In the genomic region with DNA sequence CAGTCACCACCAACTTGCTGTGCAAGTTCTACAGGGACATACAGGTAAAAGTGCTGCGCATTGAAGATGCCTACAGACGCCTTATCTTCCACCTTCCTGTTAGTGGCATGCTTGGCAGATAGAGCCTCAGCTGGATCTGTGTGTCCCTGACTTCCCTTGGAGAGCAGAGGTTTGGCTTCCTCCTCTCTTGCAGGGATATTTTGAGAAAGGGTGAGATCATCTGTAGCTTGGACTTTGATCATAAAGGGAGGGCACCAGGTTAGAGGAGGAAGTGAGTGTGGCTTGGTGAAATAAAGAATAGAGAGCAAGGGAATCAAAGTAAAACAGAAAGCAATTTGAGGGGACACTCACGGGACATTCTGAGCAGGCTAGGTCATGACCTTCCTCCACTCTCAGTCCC, we compare ENCODE assay signal across 12 mouse cellular contexts. TPM values are rescaled to one million over a fixed set of nuclear protein-coding genes. Genes with fewer than 3 reads are reported as not detected.
A peak's percentile ranks its signal among the peaks of the same experiment; 100 is the strongest.
DNase-seq lines count a peak whose midpoint lies in the region; ATAC-seq and TF ChIP-seq lines count a peak whose summit lies in the region.
"Had no signal": no experiment of that assay in that cellular context is flagged by ENCODE, and none has a peak within 500 bp of the region (broad histone marks: within the 10 kb centered on the region; RNA-seq: fewer than 3 reads in every experiment).

No protein-coding gene starts in this region.

- peak overlapping the region; percentile 84 for H3K27ac ChIP-seq in kidney, adult 2 months (ENCODE audit: insufficient read depth, low read depth, low read length)
- no peak overlapping the region for H3K27ac ChIP-seq in kidney, embryonic 16.5 days (ENCODE audit: low read length)
- H3K27ac ChIP-seq in heart, embryonic 12.5 days (ENCODE audit: poor library complexity, severe bottlenecking): peak overlapping the region; percentile 12; the same call in 1 of the 2 replicates
- peak overlapping the region; percentile 58 for H3K27ac ChIP-seq in intestine, embryonic 15.5 days
- H3K27ac ChIP-seq in stomach, embryonic 15.5 days: no peak overlapping the region
- H3K27ac ChIP-seq: kidney, postnatal 0 days; liver, embryonic 12.5 days; midbrain, embryonic 12.5 days had no signal

- TF ChIP-seq POLR2A in kidney, adult 2 months (IDR thresholded peaks at IDR 0.05; ENCODE audit: low read depth, low read length): no peak

- no peak overlapping the region for H3K4me3 ChIP-seq in kidney, adult 2 months (ENCODE audit: insufficient read depth, low read depth, low read length)
- H3K4me3 ChIP-seq in kidney, embryonic 16.5 days (ENCODE audit: low read length): no peak overlapping the region
- H3K4me3 ChIP-seq in heart, embryonic 12.5 days: no peak overlapping the region
- no peak overlapping the region for H3K4me3 ChIP-seq in intestine, embryonic 15.5 days (replicated peaks)
- no peak overlapping the region for H3K4me3 ChIP-seq in stomach, embryonic 15.5 days (replicated peaks)
- H3K4me3 ChIP-seq: liver, embryonic 12.5 days; midbrain, embryonic 12.5 days had no signal

- TF ChIP-seq CTCF in kidney, adult 2 months (conservative IDR thresholded peaks at IDR 0.05; ENCODE audit: insufficient read depth, insufficient read length, low read depth, low read length): no peak

- no peak for ATAC-seq in kidney, embryonic 16.5 days (ENCODE audit: low FRiP score, low TSS enrichment)
- ATAC-seq in heart, embryonic 12.5 days (ENCODE audit: insufficient number of reproducible peaks, low FRiP score): no peak
- peak; percentile 83 for ATAC-seq in intestine, embryonic 15.5 days
- peak; percentile 42; the same call in 1 of the 2 replicates for ATAC-seq in stomach, embryonic 15.5 days (ENCODE audit: insufficient read depth, low FRiP score, low read depth)
- ATAC-seq: forebrain, embryonic 14.5 days; liver, embryonic 12.5 days had no signal

- H3K9me3 ChIP-seq in kidney, embryonic 16.5 days (ENCODE audit: low read length): no peaks in the 10 kb centered on the region
- H3K9me3 ChIP-seq in heart, embryonic 12.5 days (replicated peaks): no peaks in the 10 kb centered on the region
- H3K9me3 ChIP-seq in intestine, embryonic 15.5 days: no peaks in the 10 kb centered on the region
- no peaks in the 10 kb centered on the region for H3K9me3 ChIP-seq in stomach, embryonic 15.5 days
- H3K9me3 ChIP-seq: liver, embryonic 12.5 days; midbrain, embryonic 12.5 days had no signal

- H3K36me3 ChIP-seq in kidney, adult 2 months (ENCODE audit: control insufficient read depth, insufficient read depth, low read length): no peaks in the 10 kb centered on the region
- no peaks in the 10 kb centered on the region for H3K36me3 ChIP-seq in kidney, embryonic 16.5 days (ENCODE audit: insufficient read depth, low read length)
- no peaks in the 10 kb centered on the region for H3K36me3 ChIP-seq in heart, embryonic 12.5 days
- no peaks in the 10 kb centered on the region for H3K36me3 ChIP-seq in intestine, embryonic 15.5 days
- no peaks in the 10 kb centered on the region for H3K36me3 ChIP-seq in stomach, embryonic 15.5 days
- H3K36me3 ChIP-seq: liver, embryonic 12.5 days; midbrain, embryonic 12.5 days had no signal

- DNase-seq in kidney, adult 2 months: peak; percentile 86
- DNase-seq in urinary bladder, postnatal 36 days (ENCODE audit: low spot score in 2 of 2): no peak
- DNase-seq in spleen, postnatal 14 days (ENCODE audit: low spot score in 2 of 2): no peak
- DNase-seq: cerebellum, postnatal 36 days had no signal

- peaks cover 18% of the 10 kb centered on the region; the same call in 1 of the 2 replicates for H3K4me1 ChIP-seq in kidney, adult 2 months (ENCODE audit: control insufficient read depth, insufficient read depth, low read length)
- H3K4me1 ChIP-seq in kidney, embryonic 16.5 days (ENCODE audit: insufficient read depth, low read length): peaks cover 15% of the 10 kb centered on the region
- peaks cover 29% of the 10 kb centered on the region for H3K4me1 ChIP-seq in heart, embryonic 12.5 days (replicated peaks)
- peaks cover 15% of the 10 kb centered on the region for H3K4me1 ChIP-seq in intestine, embryonic 15.5 days (replicated peaks)
- H3K4me1 ChIP-seq in stomach, embryonic 15.5 days: peaks cover 11% of the 10 kb centered on the region

- H3K9ac ChIP-seq in kidney, embryonic 16.5 days (replicated peaks; ENCODE audit: low read length): no peak overlapping the region
- no peak overlapping the region for H3K9ac ChIP-seq in heart, embryonic 12.5 days
- H3K9ac ChIP-seq in intestine, embryonic 15.5 days: no peak overlapping the region
- no peak overlapping the region for H3K9ac ChIP-seq in stomach, embryonic 15.5 days
- H3K9ac ChIP-seq: liver, embryonic 12.5 days; midbrain, embryonic 12.5 days had no signal

- no peaks in the 10 kb centered on the region for H3K27me3 ChIP-seq in kidney, adult 2 months (replicated peaks; ENCODE audit: control insufficient read depth, insufficient read depth, low read length)
- peaks cover 7% of the 10 kb centered on the region; the same call in 1 of the 2 replicates for H3K27me3 ChIP-seq in kidney, embryonic 16.5 days (ENCODE audit: insufficient read depth, low read length)
- 0 out of 2 replicates have a peak, but pooled peaks cover 9% of the 10 kb centered on the region for H3K27me3 ChIP-seq in heart, embryonic 12.5 days (replicated peaks)
- H3K27me3 ChIP-seq in intestine, embryonic 15.5 days (replicated peaks): no peaks in the 10 kb centered on the region; the same call in 1 of the 2 replicates
- 0 out of 2 replicates have a peak, but pooled peaks cover 6% of the 10 kb centered on the region for H3K27me3 ChIP-seq in stomach, embryonic 15.5 days (replicated peaks)

- 47% methylated on average over 3 of the region's 3 CpGs for WGBS in kidney, adult 2 months
- 72% methylated on average over 3 of the region's 3 CpGs for WGBS in kidney, embryonic 16.5 days
- WGBS in heart, embryonic 12.5 days: 33% methylated on average over 3 of the region's 3 CpGs
- WGBS in intestine, embryonic 15.5 days: 52% methylated on average over 3 of the region's 3 CpGs
- 75% methylated on average over 3 of the region's 3 CpGs for WGBS in stomach, embryonic 15.5 days

- no peak overlapping the region for H3K4me2 ChIP-seq in kidney, embryonic 16.5 days (replicated peaks; ENCODE audit: low read depth, low read length)
- no peak overlapping the region for H3K4me2 ChIP-seq in heart, embryonic 12.5 days
- peak overlapping the region; percentile 14; the same call in 1 of the 2 replicates for H3K4me2 ChIP-seq in intestine, embryonic 15.5 days (replicated peaks)
- no peak overlapping the region for H3K4me2 ChIP-seq in stomach, embryonic 15.5 days
- H3K4me2 ChIP-seq: liver, embryonic 12.5 days; midbrain, embryonic 12.5 days had no signal

RNA-seq across cellular contexts. Expression of gene Clic5, which starts 4.6 kb away (rescaled TPM):
- polyA plus RNA-seq in kidney, adult 2 months (2012; rRNA removed): 21.1 and 25.2 TPM in 2 replicates
- polyA plus RNA-seq in kidney, embryonic 16.5 days (2015; fragmentation: Nextera tagmentation; extraction: Ambion mirVana): 11.1 and 12.4 TPM in 2 replicates
- polyA plus RNA-seq in heart, embryonic 12.5 days (2016; fragmentation: Nextera tagmentation; extraction: Ambion mirVana): 10.2 and 10.6 TPM in 2 replicates
- polyA plus RNA-seq in intestine, embryonic 15.5 days (2015; fragmentation: Nextera tagmentation; extraction: Ambion mirVana): 20.0 and 20.6 TPM in 2 replicates
- 5.0 and 7.1 TPM in 2 replicates for polyA plus RNA-seq in stomach, embryonic 15.5 days (2015; fragmentation: Nextera tagmentation; extraction: Ambion mirVana)

Comparison
In these comparisons a context has a peak if more than half of its experiments do, and no peak if none do; other contexts are left out.
1. H3K27ac ChIP-seq: peak in kidney, adult 2 months (single experiment), heart, embryonic 12.5 days (single experiment) and intestine, embryonic 15.5 days (single experiment); none in kidney, embryonic 16.5 days (single experiment) and stomach, embryonic 15.5 days (single experiment).
2. ATAC-seq: peak in intestine, embryonic 15.5 days (single experiment) and stomach, embryonic 15.5 days (single experiment); none in kidney, embryonic 16.5 days (single experiment) and heart, embryonic 12.5 days (single experiment).